Mouse (Mus musculus) ES-E14 (cell line): ENCODE data around the gene Ppt2. TPM values are rescaled to one million over a fixed set of nuclear protein-coding genes. Genes with fewer than 3 reads are reported as not detected.

ENCODE experiments used
- DNase-seq: peaks from one replicate; pipeline ENCODE4 v3.0.0-alpha.2; 2013; ENCODE audit warnings: low read depth, low spot score
- H3K27ac ChIP-seq: 2 replicates; pipeline ENCODE4 v1.5.1; 2012; ENCODE audit warnings: low read depth, mild to moderate bottlenecking, low read length, moderate library complexity, mixed read lengths; ENCODE audit not compliant: poor library complexity, insufficient read depth, severe bottlenecking
- H3K36me3 ChIP-seq: 2 replicates; pipeline ENCODE4 v1.6.1; 2012; ENCODE audit warnings: mild to moderate bottlenecking, low read length, moderate library complexity, mixed read lengths; ENCODE audit not compliant: control insufficient read depth, poor library complexity, insufficient read depth, severe bottlenecking
- H3K4me1 ChIP-seq, 2 experiments: fragments of 150-350 bp in 1 of 2; sonication (generic) in 1 of 2; 2 replicates each; pipeline ENCODE4 v1.6.1; 2012; ENCODE audit warnings: low read length in 2 of 2, mild to moderate bottlenecking in 1 of 2, mixed read lengths in 1 of 2; ENCODE audit not compliant: control insufficient read depth in 2 of 2, insufficient read depth in 2 of 2, poor library complexity in 1 of 2
- H3K4me3 ChIP-seq, 2 experiments: fragments of 150-350 bp in 1 of 2; sonication (generic) in 1 of 2; 2 replicates each; pipeline ENCODE4 v1.5.1; 2012; ENCODE audit warnings: low read length in 2 of 2, low read depth in 1 of 2, mild to moderate bottlenecking in 1 of 2, mixed read lengths in 1 of 2; ENCODE audit not compliant: insufficient read depth in 1 of 2, poor library complexity in 1 of 2, severe bottlenecking in 1 of 2
- H3K9ac ChIP-seq: 2 replicates; pipeline ENCODE4 v1.6.1; 2012; ENCODE audit warnings: low read depth, mild to moderate bottlenecking, low read length, mixed read lengths; ENCODE audit not compliant: poor library complexity, insufficient read depth, severe bottlenecking
- H3K9me3 ChIP-seq: fragments of 150-350 bp; sonication (generic); 2 replicates; pipeline ENCODE4 v1.6.1; 2012; ENCODE audit warnings: low read depth, mild to moderate bottlenecking, low read length; ENCODE audit not compliant: control insufficient read depth, insufficient read depth
- CHD2 ChIP-seq: IDR thresholded peaks from 2 replicates; pipeline ENCODE4 v1.6.1; 2014; ENCODE audit warnings: mild to moderate bottlenecking, low read depth, low read length, inconsistent platforms
- HCFC1 ChIP-seq: IDR thresholded peaks from 2 replicates; pipeline ENCODE4 v1.6.1; 2012; ENCODE audit warnings: low read length, inconsistent platforms, borderline replicate concordance; ENCODE audit not compliant: insufficient read depth
- MAFK ChIP-seq: IDR thresholded peaks from 2 replicates; pipeline ENCODE4 v1.6.1; 2014; ENCODE audit warnings: mild to moderate bottlenecking, low read depth, low read length, inconsistent platforms; ENCODE audit not compliant: insufficient read depth
- ZC3H11A ChIP-seq: IDR thresholded peaks from 2 replicates; pipeline ENCODE4 v1.6.1; 2012; ENCODE audit warnings: low read depth, mild to moderate bottlenecking, inconsistent platforms, low read length, borderline replicate concordance
- ZNF384 ChIP-seq: IDR thresholded peaks from 2 replicates; pipeline ENCODE4 v1.6.1; 2012; ENCODE audit warnings: low read depth, low read length, inconsistent platforms
- in situ Hi-C, 2 experiments: fragments of 600-800 bp; cut with MboI; formaldehyde crosslinking; loops; one replicate each; pipeline ENCODE4 v1.15.1; 2025; ENCODE audit warnings: low sequenced_read_pairs in 2 of 2, inconsistent platforms in 1 of 2; ENCODE audit not compliant: unreplicated experiment in 2 of 2
- total RNA-seq: library from RNA; depleted of rRNA; stranded (reverse); fragments of 300-350 nt; gene quantifications from 2 replicates; pipeline ENCODE4 v1.2.3, GENCODE M21; 2012

Gene Ppt2
- total RNA-seq, 1 experiment: 13.6 TPM

DNA sequence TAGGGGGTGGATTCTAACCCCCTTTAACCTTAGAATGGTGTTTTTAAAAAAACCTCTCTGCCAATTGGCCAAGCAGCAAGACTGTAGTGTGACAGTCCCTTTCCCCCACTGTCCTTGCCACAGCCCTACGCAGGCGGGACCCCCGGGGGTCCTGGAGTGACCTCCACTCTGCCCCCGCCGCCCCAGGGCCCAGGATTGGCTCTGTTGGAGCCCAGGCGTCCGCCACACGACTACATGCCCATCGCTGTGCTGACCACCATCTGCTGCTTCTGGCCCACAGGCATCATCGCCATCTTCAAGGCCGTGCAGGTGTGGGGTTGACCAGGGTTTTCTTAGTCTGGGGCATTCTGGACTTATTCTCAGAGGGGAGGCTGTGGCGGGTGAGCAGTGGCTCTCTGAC, 3.3 kb upstream of the Ppt2 start:
- DNase-seq: no peak
- in situ Hi-C loops: no loop called here
- Histone ChIP-seq H3K4me1 (peaks cover 6 to 25% of the 10 kb centered on the region in 2 experiments; a peak in 3 of 4 replicates), H3K4me3 (peak overlapping the region in 1 of 2 experiments; percentile 55; a peak in 2 of 4 replicates), H3K9me3 (no peaks in the 10 kb centered on the region), H3K27ac (no peak overlapping the region), H3K36me3 (no peaks in the 10 kb centered on the region), H3K9ac (peak overlapping the region; percentile 31; the same call in 1 of the 2 replicates)
- TF ChIP-seq MAFK (no peak), ZC3H11A (no peak), ZNF384 (no peak), HCFC1 (no peak), CHD2 (no peak)

DNA sequence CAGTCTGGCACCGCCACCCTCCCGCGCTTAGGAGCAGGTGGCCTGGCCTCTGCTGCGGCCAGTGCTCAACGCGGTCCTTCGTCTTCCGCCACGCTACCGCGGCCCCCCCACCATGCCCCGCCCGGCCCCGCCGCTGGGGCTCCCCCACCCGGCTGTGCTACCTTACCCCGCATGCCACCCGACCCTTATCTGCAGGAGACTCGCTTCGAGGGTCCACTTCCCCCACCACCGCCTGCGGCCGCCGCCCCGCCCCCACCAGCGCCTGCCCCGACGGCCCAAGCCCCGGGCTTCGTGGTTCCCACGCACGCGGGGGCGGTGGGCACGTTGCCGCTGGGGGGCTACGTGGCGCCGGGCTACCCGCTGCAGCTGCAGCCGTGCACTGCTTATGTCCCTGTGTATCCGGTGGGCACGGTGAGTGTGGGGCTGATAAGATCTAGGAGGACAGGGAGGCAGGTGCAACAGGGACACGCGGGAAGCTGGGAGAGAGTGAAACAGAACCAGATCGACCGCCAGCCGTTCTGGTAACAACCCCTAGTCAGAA, 2.5 kb upstream of the Ppt2 start:
- Histone ChIP-seq H3K36me3 (no peaks in the 10 kb centered on the region), H3K9me3 (no peaks in the 10 kb centered on the region), H3K27ac (no peak overlapping the region), H3K4me1 (peaks cover 6 to 29% of the 10 kb centered on the region in 2 experiments; a peak in 3 of 4 replicates), H3K4me3 (peak overlapping the region; percentile 35 to 48; a peak in 3 of 4 replicates), H3K9ac (no peak overlapping the region; the same call in 1 of the 2 replicates)
- TF ChIP-seq CHD2 (no peak), HCFC1 (no peak), MAFK (no peak), ZC3H11A (no peak), ZNF384 (no peak)
- no peak for DNase-seq
- in situ Hi-C loops: no loop called here

DNA sequence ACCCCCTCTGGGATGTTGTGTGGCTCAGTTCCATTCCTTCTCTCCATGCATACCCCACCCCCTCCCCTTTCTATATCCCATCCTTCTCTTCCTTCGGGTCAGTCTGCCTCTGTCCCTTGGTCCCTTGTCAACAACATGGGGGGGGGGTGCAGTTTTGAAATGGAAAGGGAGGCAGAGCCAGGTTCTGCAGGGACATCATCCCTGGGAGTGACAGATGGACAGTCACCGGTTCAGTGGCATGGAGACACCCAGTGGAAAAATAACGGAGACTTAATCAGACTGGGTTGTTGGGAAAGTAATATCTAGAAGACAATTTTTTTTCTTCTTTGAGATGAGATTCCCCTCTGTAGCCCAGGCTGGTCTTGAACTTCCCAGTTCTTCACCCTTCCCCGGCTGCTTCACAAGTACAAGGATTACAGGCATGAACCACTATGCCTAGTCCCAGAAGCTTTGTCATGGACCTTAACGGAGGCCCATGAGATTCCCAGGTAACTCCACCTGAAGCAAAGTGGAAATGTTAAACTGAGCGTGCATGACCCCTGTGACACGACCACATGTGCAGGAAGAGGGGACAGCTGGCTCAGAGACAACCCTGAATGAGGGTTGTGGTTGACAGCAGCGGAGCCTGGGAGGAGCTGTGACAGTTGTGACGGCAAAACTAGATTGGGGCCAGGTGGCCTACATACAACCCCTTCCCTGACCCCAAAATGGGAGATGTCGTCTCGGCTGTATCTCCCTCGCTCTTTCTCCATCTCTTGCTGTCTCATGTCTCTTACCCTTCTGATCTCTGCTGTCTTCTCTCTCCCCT, 1.7 kb upstream of the Ppt2 start:
- in situ Hi-C loops: no loop called here
- Histone ChIP-seq H3K27ac (no peak overlapping the region), H3K36me3 (peaks cover 4% of the 10 kb centered on the region; the same call in 1 of the 2 replicates), H3K4me1 (peaks cover 6 to 30% of the 10 kb centered on the region in 2 experiments; a peak in 3 of 4 replicates), H3K9ac (no peak overlapping the region), H3K4me3 (peak overlapping the region in 1 of 2 experiments; percentile 48; a peak in 1 of 4 replicates), H3K9me3 (no peaks in the 10 kb centered on the region)
- TF ChIP-seq MAFK (no peak), ZNF384 (no peak), HCFC1 (no peak)
- DNase-seq: no peak

DNA sequence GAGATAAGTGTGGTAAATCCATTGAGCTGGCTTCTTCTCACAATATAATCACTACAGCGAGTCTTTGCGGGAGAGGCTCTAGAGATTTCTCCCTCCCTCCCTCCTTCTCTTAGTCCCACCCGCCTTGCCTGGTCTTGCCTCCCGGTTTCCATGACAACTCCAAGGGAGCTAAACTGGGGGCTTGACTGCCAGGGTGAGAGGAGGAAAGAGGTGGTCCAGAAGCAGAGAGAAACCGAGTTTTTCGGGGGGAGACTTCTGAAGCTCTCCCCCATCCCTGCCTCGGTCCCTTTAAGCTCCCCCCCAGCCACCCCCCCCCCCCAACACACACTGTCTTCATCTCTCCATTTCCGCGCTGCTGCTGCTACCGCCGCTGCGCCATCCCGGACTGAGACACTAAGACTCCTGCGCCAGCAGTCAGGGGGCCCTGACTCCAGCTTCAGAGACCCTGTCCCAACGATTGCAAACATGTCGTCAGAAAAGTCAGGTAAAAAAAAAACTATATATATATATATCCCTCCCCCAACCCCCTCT, 976 bp upstream of the Ppt2 start, which contains the start of gene Prrt1:
Gene Prrt1 (plus strand): TSS at position 313 of the 531 bp plus-strand sequence.
- Histone ChIP-seq H3K36me3 (peaks cover 4% of the 10 kb centered on the region; the same call in 1 of the 2 replicates), H3K9me3 (no peaks in the 10 kb centered on the region), H3K4me1 (peaks cover 6 to 30% of the 10 kb centered on the region in 2 experiments; a peak in 3 of 4 replicates), H3K9ac (no peak within 1 kb of the TSS), H3K27ac (no peak within 1 kb of the TSS), H3K4me3 (peak within 1 kb of the TSS in 1 of 2 experiments; percentile 52; a peak in 1 of 4 replicates)
- TF ChIP-seq ZNF384 (no peak), HCFC1 (no peak), MAFK (no peak)
- in situ Hi-C loops: no loop called here
- no peak for DNase-seq
